Mouse (Mus musculus): ENCODE measurements around the gene Itgav.

Itgav gene

GRCm38 (mm10) chr2:83744276-83744952, 20.2 kb downstream of the Itgav start:
- intact Hi-C loops (cut with DNase I) = no loop called here

- intact Hi-C loops (cut with DNase I) = no loop called here
Observed at GRCm38 (mm10) chr2:83745257-83745656, 21.1 kb downstream of the Itgav start.

DNA sequence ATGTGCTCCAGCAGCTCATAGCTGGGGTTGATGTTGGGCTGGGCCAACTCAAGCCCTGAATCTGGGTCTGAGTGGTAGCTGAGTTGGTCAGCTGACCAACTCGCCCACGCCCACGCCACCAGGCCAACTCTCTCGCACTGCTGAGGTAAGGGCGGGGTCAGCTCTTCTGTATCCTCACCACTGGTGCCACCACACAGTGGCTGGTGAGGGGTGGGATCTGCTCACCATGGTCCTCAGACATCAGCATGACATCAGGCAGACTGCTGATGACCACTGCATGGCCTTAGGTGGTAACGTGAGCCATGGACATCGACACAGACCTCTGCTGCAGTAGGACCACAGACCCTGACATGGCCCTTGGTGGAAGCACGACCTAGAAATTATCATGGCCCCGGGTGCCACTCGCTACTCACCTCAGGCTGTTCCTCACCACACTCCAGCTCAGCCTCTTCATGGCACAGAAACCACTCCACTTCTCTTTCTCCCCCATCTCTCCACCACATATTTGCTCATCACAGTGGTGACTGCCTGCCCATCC, 24.5 kb downstream of the Itgav start:
- intact Hi-C loops (cut with DNase I) = no loop called here

- intact Hi-C loops (cut with DNase I) = no loop called here
Observed at GRCm38 (mm10) chr2:83753008-83753407, 28.8 kb downstream of the Itgav start.

GRCm38 (mm10) chr2:83754306-83754837, 30.2 kb downstream of the Itgav start:
- intact Hi-C loops (cut with DNase I) = no loop called here

GRCm38 (mm10) chr2:83758606-83759215, 34.5 kb downstream of the Itgav start:
- intact Hi-C loops (cut with DNase I) = no loop called here

- intact Hi-C loops (cut with DNase I) = no loop called here
Observed at GRCm38 (mm10) chr2:83759216-83759648, 35.0 kb downstream of the Itgav start.

- intact Hi-C loops (cut with DNase I) = no loop called here
Observed at GRCm38 (mm10) chr2:83759667-83760066, 35.5 kb downstream of the Itgav start.

DNA sequence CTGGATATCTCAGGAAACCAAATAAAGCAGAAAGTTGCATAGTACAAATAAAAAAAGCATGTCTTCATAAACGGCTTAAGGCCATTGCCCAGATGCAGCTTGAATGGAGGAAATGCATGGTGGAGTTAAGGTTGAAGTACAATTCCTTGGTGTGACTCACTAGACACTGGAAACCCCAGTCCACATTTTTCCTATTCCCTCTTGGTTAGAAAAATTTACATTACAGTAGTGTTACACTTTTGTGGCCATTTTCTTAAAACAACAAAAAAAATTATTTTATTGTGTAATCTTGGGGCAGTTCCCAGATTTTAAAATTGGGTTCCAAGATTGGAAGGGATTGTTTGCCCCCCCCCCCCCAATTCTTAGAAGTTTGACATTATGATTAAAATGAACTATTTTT, 35.9 kb downstream of the Itgav start:
- intact Hi-C loops (cut with DNase I) = no loop called here

- intact Hi-C loops (cut with DNase I) = no loop called here
Observed at GRCm38 (mm10) chr2:83761506-83761905, 37.3 kb downstream of the Itgav start.

DNA sequence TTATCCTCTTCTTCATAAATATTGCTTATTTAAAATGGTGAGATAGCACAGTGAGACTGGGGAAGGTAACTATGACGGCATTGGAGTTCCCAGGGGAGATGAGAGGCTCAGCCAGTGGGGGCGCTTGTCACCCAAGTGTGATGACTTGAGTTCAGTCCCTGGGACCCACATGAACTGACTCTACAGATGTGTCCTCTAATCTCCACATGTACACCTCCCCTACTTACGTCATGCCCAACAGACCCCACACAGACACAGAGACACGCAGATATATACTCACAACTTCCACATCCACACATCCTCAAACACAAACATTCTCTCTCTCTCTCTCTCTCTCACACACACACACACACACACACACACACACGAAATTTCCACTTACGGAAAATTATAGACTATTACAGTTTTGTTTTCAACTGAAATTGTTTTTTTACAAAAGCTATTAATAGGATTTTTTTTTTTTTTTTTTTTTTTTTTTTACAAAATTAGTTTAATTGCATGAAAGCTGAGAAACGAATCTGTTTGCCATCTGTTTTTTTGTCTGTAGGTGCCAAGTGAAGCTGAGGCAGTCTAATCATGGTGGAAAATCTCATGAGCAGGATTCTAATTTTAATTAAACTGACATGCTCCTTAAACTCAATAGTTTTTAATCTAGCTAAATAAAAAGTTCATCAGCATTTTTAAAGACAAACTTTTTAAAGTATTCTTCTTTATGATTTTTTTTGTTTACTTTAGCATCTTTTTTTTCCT, 38.1 kb downstream of the Itgav start:
- intact Hi-C loops (cut with DNase I) = no loop called here

DNA sequence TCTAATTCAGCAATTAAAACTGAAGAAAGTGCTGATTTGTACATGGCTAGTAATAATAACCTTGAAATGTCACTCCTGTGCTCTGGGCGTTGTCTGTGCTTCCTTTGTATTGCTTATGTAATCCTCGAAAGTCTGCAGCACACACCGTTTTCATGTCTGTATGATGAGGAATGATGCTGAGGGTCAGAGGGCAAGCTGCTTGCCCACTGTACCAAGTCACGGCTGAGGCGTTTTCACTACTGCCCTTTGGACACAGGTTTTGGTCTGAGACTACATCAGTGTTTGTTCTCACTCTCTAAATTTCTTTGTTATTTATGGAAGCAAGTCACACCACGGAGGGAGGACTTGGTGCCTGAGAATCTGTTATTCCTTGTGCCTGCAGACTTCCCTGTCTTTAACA, 41.9 kb downstream of the Itgav start:
- intact Hi-C loops (cut with DNase I) = no loop called here

GRCm38 (mm10) chr2:83766878-83767277, 42.7 kb downstream of the Itgav start:
- intact Hi-C loops (cut with DNase I) = no loop called here

DNA sequence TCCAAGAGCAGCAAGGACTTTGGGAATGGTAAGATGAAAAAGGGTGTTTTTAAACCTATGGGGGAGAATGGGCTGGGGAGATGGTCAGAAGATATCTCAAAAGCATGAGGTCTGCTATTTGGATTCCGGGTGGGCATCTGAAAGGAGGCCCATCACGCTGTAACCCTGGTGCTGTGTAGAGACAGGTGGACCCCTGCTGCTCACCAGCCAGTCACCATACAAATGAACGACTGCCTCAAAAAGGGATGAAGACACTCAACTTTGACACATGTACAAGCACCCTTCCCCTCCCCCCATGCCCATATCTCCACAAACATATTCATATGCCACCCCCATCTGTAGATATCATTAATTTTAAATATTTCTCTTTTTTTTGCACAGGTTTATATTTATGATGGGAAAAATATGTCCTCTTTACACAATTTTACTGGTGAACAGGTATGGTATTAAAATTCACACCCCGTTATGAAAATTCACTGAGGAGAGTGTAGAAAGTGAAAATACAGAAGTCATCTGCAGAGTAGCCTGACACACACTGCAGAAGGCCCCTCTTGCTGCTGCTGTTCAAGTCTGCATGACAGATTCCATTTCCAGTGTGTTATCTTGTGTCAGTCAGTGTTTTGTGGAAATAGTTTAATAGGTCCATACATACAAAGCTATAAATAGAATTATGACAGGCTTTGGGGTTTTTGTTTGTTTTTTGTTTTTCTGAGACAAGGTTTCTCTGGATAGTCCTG, 44.3 kb downstream of the Itgav start:
- intact Hi-C loops (cut with DNase I) = no loop called here

DNA sequence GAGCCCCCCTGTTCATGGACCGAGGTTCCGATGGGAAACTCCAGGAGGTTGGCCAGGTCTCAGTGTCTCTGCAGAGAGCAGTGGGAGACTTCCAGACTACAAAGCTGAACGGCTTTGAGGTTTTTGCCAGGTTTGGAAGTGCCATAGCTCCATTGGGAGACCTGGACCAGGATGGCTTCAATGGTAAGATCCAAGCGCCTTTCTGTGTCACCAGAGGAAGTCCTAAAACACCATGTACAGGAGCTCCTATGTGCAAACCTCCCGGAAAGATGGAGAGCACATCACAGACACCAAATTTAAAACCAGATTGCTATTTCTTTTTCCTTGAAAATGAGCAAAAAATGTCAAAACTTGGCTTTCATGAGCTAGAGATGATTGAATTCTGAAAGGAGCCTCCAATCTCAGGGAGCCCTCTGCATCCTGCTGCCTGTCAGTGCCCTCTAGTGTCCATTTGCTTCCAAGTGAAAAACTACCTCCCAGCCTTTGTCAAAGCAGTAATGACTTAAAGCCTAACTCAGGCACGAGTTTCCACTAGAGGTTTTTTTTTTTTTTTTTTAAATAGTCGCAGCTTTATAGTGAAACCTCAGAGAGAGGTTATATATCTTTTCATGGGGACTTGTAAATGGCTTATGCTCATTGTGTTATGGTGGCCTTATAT, 47.1 kb downstream of the Itgav start:
- intact Hi-C loops (cut with DNase I) = loop anchor here (2.0 to 5.0 kb wide), 3 partner anchors 49 to 144 kb away; partner anchors contain the start of gene Itgav

GRCm38 (mm10) chr2:83791330-83792073, 67.3 kb downstream of the Itgav start:
- intact Hi-C loops (cut with DNase I) = no loop called here

DNA sequence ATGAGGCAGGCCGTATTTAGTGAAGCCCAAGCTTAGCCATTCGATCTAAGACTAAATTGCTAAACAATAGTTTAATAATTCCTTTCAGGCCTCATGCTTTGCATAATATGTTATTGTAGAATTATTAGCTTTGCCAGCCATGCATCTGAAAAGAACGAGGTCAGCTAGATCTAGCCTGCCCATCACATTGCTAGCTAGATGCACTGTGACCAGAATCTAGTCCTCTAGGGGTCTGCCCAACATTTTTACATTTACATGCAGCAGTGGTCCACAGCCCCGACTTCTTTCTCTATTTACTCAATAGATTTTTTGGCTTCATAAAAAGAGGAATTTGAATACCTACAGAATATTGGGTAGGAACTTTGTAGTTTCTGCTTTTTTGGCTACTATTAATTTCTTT, 67.9 kb downstream of the Itgav start:
- intact Hi-C loops (cut with DNase I) = no loop called here

- intact Hi-C loops (cut with DNase I) = no loop called here
Observed at GRCm38 (mm10) chr2:83795766-83796165, 71.6 kb downstream of the Itgav start.

DNA sequence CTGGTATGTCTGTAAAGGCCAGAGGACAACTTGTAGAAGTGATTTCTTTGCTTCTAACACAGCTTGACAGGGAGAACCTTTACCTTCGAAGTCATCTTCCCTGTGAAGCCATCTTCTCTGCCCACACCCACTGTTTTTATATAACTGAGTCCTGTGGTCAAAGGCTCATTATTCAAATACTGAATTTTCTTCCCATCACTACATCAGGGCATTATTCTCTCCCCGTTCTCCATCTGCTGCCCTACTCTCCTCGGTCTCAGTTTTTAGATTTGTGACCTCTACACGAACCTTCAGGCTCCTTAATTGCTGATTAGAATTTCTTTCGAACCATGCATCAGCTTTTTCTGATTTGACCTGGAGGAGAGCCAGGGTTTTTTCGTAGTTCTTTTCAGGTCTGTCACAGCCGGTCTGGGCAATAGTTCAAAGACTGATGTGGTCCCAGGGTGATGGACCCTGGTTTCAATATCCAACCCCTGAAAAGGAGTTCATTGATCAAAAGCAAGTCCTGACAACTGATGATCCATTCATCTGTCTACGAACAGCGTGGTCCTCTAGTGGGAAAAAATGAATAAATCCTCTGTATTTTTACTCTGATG, 73.8 kb downstream of the Itgav start:
- intact Hi-C loops (cut with DNase I) = no loop called here

Data from adrenal gland (tissue).